Mouse (Mus musculus): ENCODE measurements around the gene Usp6nl. TPM values are rescaled to one million over a fixed set of nuclear protein-coding genes. Genes with fewer than 3 reads are reported as not detected.

Gene Usp6nl
- total RNA-seq, 2 experiments from 2014 or later: 20.3 to 20.6 TPM

- DNase-seq: no peak
These were observed 54.5 kb downstream of the Usp6nl start for GRCm38 (mm10) chr2:6376941-6377340.

GRCm38 (mm10) chr2:6378590-6379205, 56.2 kb downstream of the Usp6nl start:
- DNase-seq: no peak

- no peak for DNase-seq
These were observed 57.3 kb downstream of the Usp6nl start for GRCm38 (mm10) chr2:6379731-6380212.

- no peak for DNase-seq
These were observed 57.9 kb downstream of the Usp6nl start for GRCm38 (mm10) chr2:6380401-6380800.

- DNase-seq: no peak
These were observed 62.1 kb downstream of the Usp6nl start for GRCm38 (mm10) chr2:6384407-6385146.

GRCm38 (mm10) chr2:6389162-6389561, 66.7 kb downstream of the Usp6nl start:
- DNase-seq: no peak

- DNase-seq: no peak
These were observed 68.8 kb downstream of the Usp6nl start for GRCm38 (mm10) chr2:6391261-6391660.

GRCm38 (mm10) chr2:6391940-6392339, 69.5 kb downstream of the Usp6nl start:
- no peak for DNase-seq

GRCm38 (mm10) chr2:6395851-6396625, 73.6 kb downstream of the Usp6nl start:
- DNase-seq: no peak

- DNase-seq: no peak
These were observed 74.2 kb downstream of the Usp6nl start for GRCm38 (mm10) chr2:6396626-6397146.

- DNase-seq: no peak
These were observed 74.7 kb downstream of the Usp6nl start for GRCm38 (mm10) chr2:6397166-6397565.

- DNase-seq: no peak
These were observed 76.4 kb downstream of the Usp6nl start for GRCm38 (mm10) chr2:6398826-6399225.

- no peak for DNase-seq
These were observed 78.6 kb downstream of the Usp6nl start for GRCm38 (mm10) chr2:6401039-6401438.

- DNase-seq: peak; percentile 10
These were observed 80.9 kb downstream of the Usp6nl start for GRCm38 (mm10) chr2:6403375-6403774.

- DNase-seq: no peak
These were observed 81.5 kb downstream of the Usp6nl start for GRCm38 (mm10) chr2:6403991-6404390.

GRCm38 (mm10) chr2:6404627-6405026, 82.2 kb downstream of the Usp6nl start:
- DNase-seq: no peak

- peak; percentile 88 for DNase-seq
These were observed 82.9 kb downstream of the Usp6nl start for GRCm38 (mm10) chr2:6405059-6406033.

- DNase-seq: no peak
These were observed 85.2 kb downstream of the Usp6nl start for GRCm38 (mm10) chr2:6407711-6408110.

- DNase-seq: no peak
These were observed 90.2 kb downstream of the Usp6nl start for GRCm38 (mm10) chr2:6412645-6413044.

- DNase-seq: no peak
These were observed 91.3 kb downstream of the Usp6nl start for GRCm38 (mm10) chr2:6413723-6414122.

GRCm38 (mm10) chr2:6414400-6414799, 91.9 kb downstream of the Usp6nl start:
- DNase-seq: no peak

GRCm38 (mm10) chr2:6417158-6417557, 94.7 kb downstream of the Usp6nl start:
- no peak for DNase-seq

Data from heart, postnatal 4 days (tissue).